Mouse (Mus musculus): ENCODE data around the gene Ppp2r2d. TPM values are rescaled to one million over a fixed set of nuclear protein-coding genes. Genes with fewer than 3 reads are reported as not detected.
A peak's percentile ranks its signal among the peaks of the same experiment; 100 is the strongest.

Ppp2r2d gene
- polyA plus RNA-seq, 1 experiment = 29.0 TPM

DNA sequence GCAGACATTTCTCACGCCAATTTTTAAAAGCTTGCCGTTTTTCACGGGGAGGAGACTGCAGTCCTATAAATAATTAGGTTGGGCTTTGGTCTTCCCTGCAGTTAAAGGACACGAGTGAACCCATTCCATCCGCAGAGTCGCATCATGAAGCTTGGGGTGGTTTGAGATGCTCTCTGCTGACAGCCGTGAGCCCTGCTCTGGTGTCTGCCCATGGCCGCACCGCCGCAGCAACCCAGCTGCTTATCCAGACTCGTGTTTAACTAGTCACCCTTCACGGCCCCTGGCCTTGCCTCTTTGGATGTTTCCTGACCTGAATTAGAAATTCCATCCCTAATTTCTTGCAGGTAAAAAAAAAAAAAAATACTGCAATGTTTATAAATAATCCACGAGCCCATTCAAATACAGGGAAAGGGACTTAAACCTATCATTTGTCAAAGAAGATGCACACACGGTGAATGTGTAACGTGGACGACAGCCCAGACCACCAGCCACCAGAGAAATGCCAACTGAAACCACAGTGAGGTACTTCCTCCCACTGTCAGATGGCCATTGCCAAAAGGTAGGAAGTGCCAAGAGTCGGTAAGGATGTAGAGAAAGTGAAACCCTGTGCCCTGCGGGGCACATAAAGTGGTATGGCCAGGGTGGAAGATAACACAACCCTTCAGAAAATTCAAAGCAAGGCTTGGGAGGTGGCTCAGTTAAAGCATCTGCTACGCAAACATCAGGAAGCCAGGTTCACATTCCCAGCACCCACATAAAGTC lies 20.7 kb upstream of the Ppp2r2d start:
- no peak overlapping the region for H3K4me3 ChIP-seq (ENCODE audit: control insufficient read depth, insufficient read depth, low read length)
- H3K36me3 ChIP-seq (ENCODE audit: control insufficient read depth, insufficient read depth, low read length) = no peaks in the 10 kb centered on the region
- TF ChIP-seq POLR2A (IDR thresholded peaks at IDR 0.05; ENCODE audit: control insufficient read depth, extremely low read depth, insufficient read depth, low read length, poor library complexity) (no peak), CTCF (IDR thresholded peaks at IDR 0.05; ENCODE audit: borderline replicate concordance, control insufficient read depth, extremely low read depth, insufficient read depth, low read length, poor library complexity) (no peak)
- no peak for DNase-seq
- H3K27ac ChIP-seq (ENCODE audit: control insufficient read depth, insufficient read depth, low read length) = no peak overlapping the region
- 67% methylated on average over 19 of the region's 19 CpGs for WGBS
- no peaks in the 10 kb centered on the region for H3K4me1 ChIP-seq (replicated peaks; ENCODE audit: control insufficient read depth, insufficient read depth, low read length)
- no peaks in the 10 kb centered on the region for H3K27me3 ChIP-seq (ENCODE audit: control insufficient read depth, insufficient read depth, low read length)

DNA sequence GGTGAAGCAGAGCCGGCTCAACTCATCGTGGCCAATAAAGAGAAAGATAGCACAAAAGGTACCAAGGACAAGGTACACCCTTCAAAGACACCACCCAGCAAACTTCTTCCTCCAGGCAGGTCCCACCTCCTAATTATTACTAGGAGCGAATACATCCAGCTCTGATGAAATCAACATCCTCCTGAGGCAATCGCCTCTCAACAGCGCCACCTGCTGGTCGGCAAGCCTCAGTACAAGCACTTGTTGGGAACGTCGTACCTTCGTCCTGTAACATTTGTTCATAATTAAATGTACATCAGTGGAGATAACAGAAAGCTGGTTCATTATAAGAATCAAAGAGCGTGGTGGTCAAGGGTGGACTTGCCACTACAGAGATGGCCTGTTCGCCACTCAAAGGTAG lies 18.1 kb upstream of the Ppp2r2d start:
- Histone ChIP-seq H3K27me3 (ENCODE audit: control insufficient read depth, insufficient read depth, low read length) (no peaks in the 10 kb centered on the region), H3K4me3 (ENCODE audit: control insufficient read depth, insufficient read depth, low read length) (no peak overlapping the region), H3K4me1 (replicated peaks; ENCODE audit: control insufficient read depth, insufficient read depth, low read length) (no peaks in the 10 kb centered on the region), H3K27ac (ENCODE audit: control insufficient read depth, insufficient read depth, low read length) (no peak overlapping the region), H3K36me3 (ENCODE audit: control insufficient read depth, insufficient read depth, low read length) (no peaks in the 10 kb centered on the region)
- WGBS = 21% methylated on average over 11 of the region's 11 CpGs
- DNase-seq = peak; percentile 49
- no peak for TF ChIP-seq POLR2A (IDR thresholded peaks at IDR 0.05; ENCODE audit: control insufficient read depth, extremely low read depth, insufficient read depth, low read length, poor library complexity)
- TF ChIP-seq CTCF (IDR thresholded peaks at IDR 0.05; ENCODE audit: borderline replicate concordance, control insufficient read depth, extremely low read depth, insufficient read depth, low read length, poor library complexity) = peak; percentile 84; the same call in 1 of the 2 replicates

GRCm38 (mm10) chr7:138835028-138835427 lies 10.9 kb upstream of the Ppp2r2d start:
- Histone ChIP-seq H3K4me1 (replicated peaks; ENCODE audit: control insufficient read depth, insufficient read depth, low read length) (no peaks in the 10 kb centered on the region), H3K36me3 (ENCODE audit: control insufficient read depth, insufficient read depth, low read length) (peaks cover 11% of the 10 kb centered on the region), H3K27me3 (ENCODE audit: control insufficient read depth, insufficient read depth, low read length) (no peaks in the 10 kb centered on the region), H3K4me3 (ENCODE audit: control insufficient read depth, insufficient read depth, low read length) (no peak overlapping the region), H3K27ac (ENCODE audit: control insufficient read depth, insufficient read depth, low read length) (no peak overlapping the region)
- 98% methylated on average over 3 of the region's 3 CpGs for WGBS
- TF ChIP-seq POLR2A (IDR thresholded peaks at IDR 0.05; ENCODE audit: control insufficient read depth, extremely low read depth, insufficient read depth, low read length, poor library complexity) (no peak), CTCF (IDR thresholded peaks at IDR 0.05; ENCODE audit: borderline replicate concordance, control insufficient read depth, extremely low read depth, insufficient read depth, low read length, poor library complexity) (no peak)
- no peak for DNase-seq

DNA sequence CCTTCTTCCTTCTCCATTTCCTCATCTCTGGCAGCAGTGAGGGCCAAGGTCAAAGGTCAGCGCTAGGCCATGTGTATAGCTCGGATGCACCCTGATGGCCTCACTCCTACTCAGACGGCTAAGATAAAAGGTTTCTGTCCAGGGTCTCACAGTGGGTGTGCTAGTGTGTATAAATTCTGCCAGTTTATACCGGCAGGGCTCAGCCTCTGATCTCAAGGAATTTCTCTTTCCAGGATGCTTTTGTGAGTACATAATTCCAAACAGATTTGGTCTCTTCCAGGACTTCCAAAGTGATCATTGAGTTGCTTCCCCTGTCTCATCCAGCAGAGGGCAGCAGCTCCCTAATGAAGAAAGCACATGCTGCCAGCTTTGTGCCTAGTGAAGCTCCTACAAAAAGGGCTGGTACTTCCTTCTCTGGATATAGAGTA lies 5.3 kb upstream of the Ppp2r2d start:
- WGBS = 81% methylated on average over 4 of the region's 4 CpGs
- peak; percentile 55 for DNase-seq
- peaks cover 11% of the 10 kb centered on the region for H3K36me3 ChIP-seq (ENCODE audit: control insufficient read depth, insufficient read depth, low read length)
- no peaks in the 10 kb centered on the region for H3K27me3 ChIP-seq (ENCODE audit: control insufficient read depth, insufficient read depth, low read length)
- no peak overlapping the region for H3K4me3 ChIP-seq (ENCODE audit: control insufficient read depth, insufficient read depth, low read length)
- no peak overlapping the region for H3K27ac ChIP-seq (ENCODE audit: control insufficient read depth, insufficient read depth, low read length)
- peaks cover 5% of the 10 kb centered on the region for H3K4me1 ChIP-seq (replicated peaks; ENCODE audit: control insufficient read depth, insufficient read depth, low read length)
- TF ChIP-seq POLR2A (IDR thresholded peaks at IDR 0.05; ENCODE audit: control insufficient read depth, extremely low read depth, insufficient read depth, low read length, poor library complexity) (no peak), CTCF (IDR thresholded peaks at IDR 0.05; ENCODE audit: borderline replicate concordance, control insufficient read depth, extremely low read depth, insufficient read depth, low read length, poor library complexity) (no peak)

DNA sequence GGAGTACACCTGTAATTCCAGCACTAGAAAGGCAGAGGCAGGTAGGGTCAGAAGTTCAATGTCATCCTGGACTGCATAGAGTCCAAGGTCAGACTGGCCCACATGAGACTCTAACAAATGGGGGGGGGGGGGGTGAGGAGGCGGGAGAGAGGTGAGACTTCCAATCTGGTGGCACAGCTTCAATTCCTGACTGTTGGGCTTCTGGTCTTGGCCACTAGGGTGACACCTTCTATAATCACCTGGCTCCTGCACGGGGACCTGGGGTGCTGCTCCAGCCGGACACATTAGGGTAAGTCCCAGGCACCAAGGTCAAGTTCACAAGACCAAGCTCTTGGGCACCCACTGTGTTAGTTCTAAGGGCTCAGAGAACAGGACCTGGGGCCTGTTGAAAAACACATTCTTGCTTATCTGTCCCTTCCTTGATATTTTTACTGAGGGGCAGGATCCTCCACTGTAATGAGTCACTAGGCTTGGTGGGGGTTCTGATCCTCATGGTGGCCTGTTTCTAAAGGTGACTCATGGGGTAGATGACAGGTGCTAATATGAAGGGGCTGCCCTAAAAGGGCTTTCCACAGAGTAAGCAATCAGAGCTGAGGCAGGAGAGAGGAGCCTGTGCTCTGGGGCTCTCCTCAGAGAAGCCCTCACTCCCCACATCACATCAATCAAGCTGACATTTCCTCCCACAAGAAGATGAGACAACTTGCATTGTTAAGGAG lies 4.3 kb upstream of the Ppp2r2d start:
- DNase-seq = no peak
- no peaks in the 10 kb centered on the region for H3K27me3 ChIP-seq (ENCODE audit: control insufficient read depth, insufficient read depth, low read length)
- no peak for TF ChIP-seq CTCF (IDR thresholded peaks at IDR 0.05; ENCODE audit: borderline replicate concordance, control insufficient read depth, extremely low read depth, insufficient read depth, low read length, poor library complexity)
- TF ChIP-seq POLR2A (IDR thresholded peaks at IDR 0.05; ENCODE audit: control insufficient read depth, extremely low read depth, insufficient read depth, low read length, poor library complexity) = no peak
- 93% methylated on average over 3 of the region's 3 CpGs for WGBS
- H3K27ac ChIP-seq (ENCODE audit: control insufficient read depth, insufficient read depth, low read length) = no peak overlapping the region
- peaks cover 1% of the 10 kb centered on the region for H3K36me3 ChIP-seq (ENCODE audit: control insufficient read depth, insufficient read depth, low read length)
- no peak overlapping the region for H3K4me3 ChIP-seq (ENCODE audit: control insufficient read depth, insufficient read depth, low read length)
- peaks cover 5% of the 10 kb centered on the region for H3K4me1 ChIP-seq (replicated peaks; ENCODE audit: control insufficient read depth, insufficient read depth, low read length)

GRCm38 (mm10) chr7:138843421-138843820 lies 2.5 kb upstream of the Ppp2r2d start:
- no peak for DNase-seq
- TF ChIP-seq CTCF (IDR thresholded peaks at IDR 0.05; ENCODE audit: borderline replicate concordance, control insufficient read depth, extremely low read depth, insufficient read depth, low read length, poor library complexity) (no peak), POLR2A (IDR thresholded peaks at IDR 0.05; ENCODE audit: control insufficient read depth, extremely low read depth, insufficient read depth, low read length, poor library complexity) (no peak)
- H3K27ac ChIP-seq (ENCODE audit: control insufficient read depth, insufficient read depth, low read length) = no peak overlapping the region
- no peak overlapping the region for H3K4me3 ChIP-seq (ENCODE audit: control insufficient read depth, insufficient read depth, low read length)
- no peaks in the 10 kb centered on the region for H3K36me3 ChIP-seq (ENCODE audit: control insufficient read depth, insufficient read depth, low read length)
- WGBS = 98% methylated on average over 4 of the region's 4 CpGs
- H3K4me1 ChIP-seq (replicated peaks; ENCODE audit: control insufficient read depth, insufficient read depth, low read length) = peaks cover 19% of the 10 kb centered on the region
- no peaks in the 10 kb centered on the region for H3K27me3 ChIP-seq (ENCODE audit: control insufficient read depth, insufficient read depth, low read length)

Measured in thymus, adult 2 months (tissue).